Mouse (Mus musculus) lung, postnatal 0 days (tissue): ENCODE measurements around the gene Card11.

Experiments used
- CTCF ChIP-seq: IDR thresholded peaks from 2 replicates; pipeline ENCODE4 v1.5.1; 2016; ENCODE audit warnings: antibody characterized with exemption, mild to moderate bottlenecking
- EP300 ChIP-seq: IDR thresholded peaks from 2 replicates; pipeline ENCODE4 v1.6.1; 2016; ENCODE audit warnings: antibody characterized with exemption, mild to moderate bottlenecking, control low read depth

- no peak for TF ChIP-seq CTCF
- TF ChIP-seq EP300, result no peak
Observed at GRCm38 (mm10) chr5:140931523-140932229, 68.7 kb downstream of the Card11 start.
